Mouse (Mus musculus) testis, adult 2 months (tissue): ENCODE measurements around the gene Tpgs1.

Experiments
- CTCF ChIP-seq: fragments of 200-500 bp; IDR thresholded peaks from 2 replicates; pipeline ENCODE4 v1.5.1; 2012; ENCODE audit warnings: low read depth, mild to moderate bottlenecking, inconsistent platforms, low read length, moderate library complexity; ENCODE audit not compliant: control insufficient read depth, insufficient read depth, insufficient replicate concordance
- POLR2A ChIP-seq: fragments of 200-500 bp; IDR thresholded peaks from 2 replicates; pipeline ENCODE4 v1.6.1; 2012; ENCODE audit warnings: low read depth, mild to moderate bottlenecking, inconsistent platforms, low read length, moderate library complexity; ENCODE audit not compliant: control insufficient read depth

- no peak for TF ChIP-seq CTCF
- TF ChIP-seq POLR2A: no peak
These were observed 1.1 kb upstream of the Tpgs1 start for GRCm38 (mm10) chr10:79668076-79668475.
